In genomic region chr3:96328730-96329387, GRCm38 (mm10) we compare ENCODE assay signal across 8 mouse cellular contexts. TPM values are rescaled to one million over a fixed set of nuclear protein-coding genes. Genes with fewer than 3 reads are reported as not detected.
DNase-seq lines count a peak whose midpoint lies in the region; ATAC-seq and TF ChIP-seq lines count a peak whose summit lies in the region.

No protein-coding gene starts in this region.

- H3K4me2 ChIP-seq in forebrain, embryonic 11.5 days (ENCODE audit: low read depth, low read length, severe bottlenecking): no peak overlapping the region
- H3K4me2 ChIP-seq in forebrain, postnatal 0 days (ENCODE audit: low read depth): no peak overlapping the region
- H3K4me2 ChIP-seq in midbrain, embryonic 16.5 days (ENCODE audit: low read length): no peak overlapping the region
- H3K4me2 ChIP-seq in intestine, embryonic 14.5 days (ENCODE audit: low read length): no peak overlapping the region

- 15% methylated on average over 15 of the region's 15 CpGs for WGBS in forebrain, embryonic 11.5 days
- 17% methylated on average over 15 of the region's 15 CpGs for WGBS in forebrain, postnatal 0 days
- 18% methylated on average over 15 of the region's 15 CpGs for WGBS in midbrain, embryonic 10.5 days
- WGBS in midbrain, embryonic 16.5 days: 18% methylated on average over 15 of the region's 15 CpGs
- WGBS in intestine, embryonic 14.5 days: 14% methylated on average over 15 of the region's 15 CpGs

- no peak for TF ChIP-seq CTCF in forebrain, postnatal 0 days (IDR thresholded peaks at IDR 0.05; ENCODE audit: low read depth)

- peaks cover 4% of the 10 kb centered on the region; the same call in 1 of the 2 replicates for H3K4me1 ChIP-seq in forebrain, embryonic 11.5 days (replicated peaks; ENCODE audit: control insufficient read depth, insufficient read depth, low read length)
- H3K4me1 ChIP-seq in forebrain, postnatal 0 days (ENCODE audit: insufficient read depth): no peaks in the 10 kb centered on the region
- H3K4me1 ChIP-seq in midbrain, embryonic 10.5 days: peaks cover 27% of the 10 kb centered on the region
- no peaks in the 10 kb centered on the region for H3K4me1 ChIP-seq in midbrain, embryonic 16.5 days (ENCODE audit: control insufficient read depth, insufficient read depth, low read length)
- H3K4me1 ChIP-seq in intestine, embryonic 14.5 days (replicated peaks; ENCODE audit: control insufficient read depth, insufficient read depth, low read length): no peaks in the 10 kb centered on the region

- ATAC-seq in forebrain, embryonic 11.5 days (replicated peaks; ENCODE audit: low FRiP score): no peak
- no peak for ATAC-seq in forebrain, postnatal 0 days
- ATAC-seq in midbrain, embryonic 16.5 days: no peak
- no peak for ATAC-seq in intestine, embryonic 14.5 days (replicated peaks; ENCODE audit: low FRiP score, low TSS enrichment, low read depth)
- ATAC-seq in erythroblast, adult 5-6 weeks (replicated peaks; ENCODE audit: low FRiP score, poor library complexity, severe bottlenecking): no peak

- no peaks in the 10 kb centered on the region for H3K36me3 ChIP-seq in forebrain, embryonic 11.5 days (ENCODE audit: control insufficient read depth, insufficient read depth, low read length)
- no peaks in the 10 kb centered on the region for H3K36me3 ChIP-seq in forebrain, postnatal 0 days (ENCODE audit: insufficient read depth)
- no peaks in the 10 kb centered on the region for H3K36me3 ChIP-seq in midbrain, embryonic 10.5 days
- no peaks in the 10 kb centered on the region for H3K36me3 ChIP-seq in midbrain, embryonic 16.5 days (ENCODE audit: control insufficient read depth, insufficient read depth, low read length)
- no peaks in the 10 kb centered on the region for H3K36me3 ChIP-seq in intestine, embryonic 14.5 days (ENCODE audit: control insufficient read depth, insufficient read depth, low read length)

- H3K4me3 ChIP-seq in forebrain, embryonic 11.5 days (ENCODE audit: low read depth, low read length): peak overlapping the region; percentile 34
- no peak overlapping the region for H3K4me3 ChIP-seq in forebrain, postnatal 0 days (ENCODE audit: low read depth, low read length)
- peak overlapping the region; percentile 57 for H3K4me3 ChIP-seq in midbrain, embryonic 10.5 days
- H3K4me3 ChIP-seq in midbrain, embryonic 16.5 days (ENCODE audit: low read depth, low read length): no peak overlapping the region
- peak overlapping the region; percentile 28; the same call in 1 of the 2 replicates for H3K4me3 ChIP-seq in intestine, embryonic 14.5 days (ENCODE audit: low read depth, low read length)

- no peak overlapping the region for H3K9ac ChIP-seq in forebrain, embryonic 11.5 days (ENCODE audit: low read length)
- H3K9ac ChIP-seq in forebrain, postnatal 0 days: no peak overlapping the region
- no peak overlapping the region for H3K9ac ChIP-seq in midbrain, embryonic 16.5 days (ENCODE audit: low read depth, low read length)
- H3K9ac ChIP-seq in intestine, embryonic 14.5 days (ENCODE audit: low read length): no peak overlapping the region

- peaks cover 40% of the 10 kb centered on the region for H3K27me3 ChIP-seq in forebrain, embryonic 11.5 days (ENCODE audit: control insufficient read depth, insufficient read depth, low read length)
- peaks cover 88% of the 10 kb centered on the region for H3K27me3 ChIP-seq in forebrain, postnatal 0 days (ENCODE audit: insufficient read depth, low read length)
- H3K27me3 ChIP-seq in midbrain, embryonic 10.5 days (ENCODE audit: low read depth, poor library complexity, severe bottlenecking): peaks cover 76% of the 10 kb centered on the region
- peaks cover 67% of the 10 kb centered on the region for H3K27me3 ChIP-seq in midbrain, embryonic 16.5 days (ENCODE audit: control insufficient read depth, insufficient read depth, low read depth, low read length)
- peaks cover 90% of the 10 kb centered on the region for H3K27me3 ChIP-seq in intestine, embryonic 14.5 days (replicated peaks; ENCODE audit: control insufficient read depth, insufficient read depth, low read length)

- DNase-seq in forebrain, embryonic 11.5 days (ENCODE audit: low spot score): no peak
- no peak for DNase-seq in forebrain, postnatal 0 days
- peak; percentile 64 for DNase-seq in midbrain, embryonic 10.5 days (ENCODE audit: low spot score)
- DNase-seq in intestine, embryonic 14.5 days (ENCODE audit: low spot score): peak; percentile 64
- DNase-seq in retina, postnatal 1 day: peak; percentile 76
- DNase-seq in gastrocnemius, postnatal 4 days (ENCODE audit: low spot score in 2 of 2): no peak

- no peak overlapping the region for H3K27ac ChIP-seq in forebrain, embryonic 11.5 days (ENCODE audit: low read depth, low read length)
- no peak overlapping the region for H3K27ac ChIP-seq in forebrain, postnatal 0 days (ENCODE audit: low read depth, low read length)
- no peak overlapping the region for H3K27ac ChIP-seq in midbrain, embryonic 10.5 days (replicated peaks)
- H3K27ac ChIP-seq in midbrain, embryonic 16.5 days (ENCODE audit: low read length): no peak overlapping the region
- no peak overlapping the region for H3K27ac ChIP-seq in intestine, embryonic 14.5 days (ENCODE audit: low read depth)

- H3K9me3 ChIP-seq in forebrain, embryonic 11.5 days (ENCODE audit: control insufficient read depth, low read length): no peaks in the 10 kb centered on the region
- no peaks in the 10 kb centered on the region for H3K9me3 ChIP-seq in forebrain, postnatal 0 days (ENCODE audit: low read length)
- no peaks in the 10 kb centered on the region for H3K9me3 ChIP-seq in midbrain, embryonic 10.5 days (replicated peaks)
- H3K9me3 ChIP-seq in midbrain, embryonic 16.5 days (replicated peaks; ENCODE audit: control insufficient read depth, low read length, poor library complexity, severe bottlenecking): no peaks in the 10 kb centered on the region
- no peaks in the 10 kb centered on the region for H3K9me3 ChIP-seq in intestine, embryonic 14.5 days (ENCODE audit: control insufficient read depth, low read length)

RNA-seq across cellular contexts. Expression of gene Fcgr1, which starts 35.1 kb away (rescaled TPM):
- polyA plus RNA-seq in forebrain, embryonic 11.5 days (2014; fragmentation: Nextera tagmentation; extraction: Ambion mirVana): 0.95 and 2.6 TPM in 2 replicates
- total RNA-seq in forebrain, postnatal 0 days (2014; rRNA removed): 1.7 and 5.7 TPM in 2 replicates
- 1.5 and 2.4 TPM in 2 replicates for polyA plus RNA-seq in forebrain, postnatal 0 days (2015; fragmentation: Nextera tagmentation; extraction: Ambion mirVana)
- polyA plus RNA-seq in midbrain, embryonic 10.5 days (2016; fragmentation: Nextera tagmentation; extraction: Ambion mirVana): 1.8 and 2.1 TPM in 2 replicates
- 0.89 and 1.5 TPM in 2 replicates for polyA plus RNA-seq in midbrain, embryonic 16.5 days (2015; fragmentation: Nextera tagmentation; extraction: Ambion mirVana)
- 3.4 TPM in 2 replicates for polyA plus RNA-seq in intestine, embryonic 14.5 days (2014; fragmentation: Nextera tagmentation; extraction: Ambion mirVana)
- total RNA-seq in erythroblast, adult 5-6 weeks (2015; ENCODE audit: low replicate concordance): 9.0 and 10.8 TPM in 2 replicates
- 4.0 and 4.5 TPM in 2 replicates for total RNA-seq in erythroblast, adult 5-6 weeks (2017; ENCODE audit: low replicate concordance)
- total RNA-seq in gastrocnemius, postnatal 4 days (2021): 1 to 10 TPM; 1.6 to 1.7 TPM

RNA-seq across cellular contexts. Expression of gene Hist2h2bb, which starts 59.3 kb away (rescaled TPM):
- polyA plus RNA-seq in forebrain, embryonic 11.5 days (2014; fragmentation: Nextera tagmentation; extraction: Ambion mirVana): 24.1 and 28.7 TPM in 2 replicates
- 181 and 278 TPM in 2 replicates for total RNA-seq in forebrain, postnatal 0 days (2014; rRNA removed)
- 0.62 and 1.4 TPM in 2 replicates for polyA plus RNA-seq in forebrain, postnatal 0 days (2015; fragmentation: Nextera tagmentation; extraction: Ambion mirVana)
- 9.5 and 10.3 TPM in 2 replicates for polyA plus RNA-seq in midbrain, embryonic 10.5 days (2016; fragmentation: Nextera tagmentation; extraction: Ambion mirVana)
- 1.1 TPM in 1 of 2 replicates, not detected in the other for polyA plus RNA-seq in midbrain, embryonic 16.5 days (2015; fragmentation: Nextera tagmentation; extraction: Ambion mirVana)
- 20.1 and 22.0 TPM in 2 replicates for polyA plus RNA-seq in intestine, embryonic 14.5 days (2014; fragmentation: Nextera tagmentation; extraction: Ambion mirVana)
- 715 and 759 TPM in 2 replicates for total RNA-seq in erythroblast, adult 5-6 weeks (2015; ENCODE audit: low replicate concordance)
- total RNA-seq in erythroblast, adult 5-6 weeks (2017; ENCODE audit: low replicate concordance): 2,995 and 4,039 TPM in 2 replicates
- 100 to 1,000 TPM; 676 to 744 TPM for total RNA-seq in gastrocnemius, postnatal 4 days (2021)

Comparison
In these comparisons a context has a peak if more than half of its experiments do, and no peak if none do; other contexts are left out.
1. H3K4me3 ChIP-seq: peak in forebrain, embryonic 11.5 days (single experiment), midbrain, embryonic 10.5 days (single experiment) and intestine, embryonic 14.5 days (single experiment); none in forebrain, postnatal 0 days (single experiment) and midbrain, embryonic 16.5 days (single experiment).
2. DNase-seq: peak in midbrain, embryonic 10.5 days (single experiment), intestine, embryonic 14.5 days (single experiment) and retina, postnatal 1 day (single experiment); none in forebrain, embryonic 11.5 days (single experiment), forebrain, postnatal 0 days (single experiment) and gastrocnemius, postnatal 4 days (0 of 2).